Comparison of ENCODE assay signal across 25 mouse cellular contexts in genomic region chr10:117657659-117658306, GRCm38 (mm10).
"Had no signal": no experiment of that assay in that cellular context is flagged by ENCODE, and none has a peak within 500 bp of the region (broad histone marks: within the 10 kb centered on the region; RNA-seq: fewer than 3 reads in every experiment).

No protein-coding gene starts in this region.

- H3K4me3 ChIP-seq: embryonic facial prominence, embryonic 10.5 days; embryonic facial prominence, embryonic 12.5 days; embryonic facial prominence, embryonic 13.5 days; embryonic facial prominence, embryonic 15.5 days; erythroblast, embryonic 14.5 days; forebrain, embryonic 10.5 days; forebrain, embryonic 12.5 days; forebrain, embryonic 13.5 days; forebrain, embryonic 15.5 days; heart, adult 2 months; heart, embryonic 10.5 days had no signal

- DNase-seq: cerebellum, adult 9-10 months; cerebellum, adult 9-11 months; cerebellum, postnatal 10 days; cerebellum, postnatal 14 days; cerebellum, postnatal 25 days; cerebellum, postnatal 36 days; embryo, embryonic 11 days; forebrain, postnatal 0 days; gastrocnemius, postnatal 10 days; gastrocnemius, postnatal 14 days; gastrocnemius, postnatal 25 days; gastrocnemius, postnatal 36 days; heart, adult 11 months; heart, adult 18-20 months; heart, adult 2 months had no signal

- H3K27ac ChIP-seq: embryonic facial prominence, embryonic 10.5 days; embryonic facial prominence, embryonic 13.5 days; embryonic facial prominence, embryonic 15.5 days; forebrain, embryonic 10.5 days; forebrain, embryonic 12.5 days; forebrain, embryonic 13.5 days; forebrain, embryonic 15.5 days; heart, adult 2 months; heart, embryonic 10.5 days had no signal
